17 mouse cellular contexts compared by ENCODE assay signal in the genomic region with DNA sequence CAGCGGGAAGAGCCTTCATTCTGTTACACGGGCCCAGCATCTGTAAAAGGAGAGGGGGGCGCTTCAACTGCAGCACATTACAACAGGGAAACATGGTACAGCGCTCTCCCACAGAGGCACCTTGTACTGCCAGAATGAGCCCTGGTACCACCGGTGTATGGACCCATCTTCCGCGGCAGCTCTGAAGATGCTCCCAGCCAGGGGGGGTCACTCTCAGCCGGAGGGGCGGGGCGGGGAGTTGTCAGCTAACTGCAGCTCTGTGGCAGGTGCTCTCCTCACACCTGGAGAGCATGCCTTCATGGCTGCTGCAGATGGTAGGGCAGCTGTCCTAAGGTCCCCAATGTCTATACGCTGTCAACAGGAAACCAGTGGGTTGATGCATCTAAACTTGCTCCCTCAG. TPM values are rescaled to one million over a fixed set of nuclear protein-coding genes. Genes with fewer than 3 reads are reported as not detected.
DNase-seq lines count a peak whose midpoint lies in the region; ATAC-seq and TF ChIP-seq lines count a peak whose summit lies in the region.
"Had no signal": no experiment of that assay in that cellular context is flagged by ENCODE, and none has a peak within 500 bp of the region (broad histone marks: within the 10 kb centered on the region; RNA-seq: fewer than 3 reads in every experiment).

No protein-coding gene starts in this region.

- H3K27me3 ChIP-seq in liver, postnatal 0 days (ENCODE audit: insufficient read depth, low read length) = no peaks in the 10 kb centered on the region
- no peaks in the 10 kb centered on the region for H3K27me3 ChIP-seq in liver, embryonic 12.5 days (replicated peaks)
- H3K27me3 ChIP-seq in limb, embryonic 10.5 days (ENCODE audit: low read depth, poor library complexity, severe bottlenecking) = 0 out of 2 replicates have a peak, but pooled peaks cover 9% of the 10 kb centered on the region
- H3K27me3 ChIP-seq in limb, embryonic 12.5 days = 0 out of 2 replicates have a peak, but pooled peaks cover 3% of the 10 kb centered on the region
- no peaks in the 10 kb centered on the region for H3K27me3 ChIP-seq in midbrain, embryonic 16.5 days (ENCODE audit: control insufficient read depth, insufficient read depth, low read depth, low read length)
- H3K27me3 ChIP-seq: heart, embryonic 12.5 days had no signal

- DNase-seq in liver, postnatal 0 days = peak; percentile 21
- no peak for DNase-seq in limb, embryonic 10.5 days (ENCODE audit: low spot score)
- DNase-seq in yolk sac, embryonic 10.5 days (ENCODE audit: low spot score) = no peak
- DNase-seq: adrenal gland, adult 2 months; adrenal gland, postnatal 25 days; cerebellum, adult 18-20 months; cerebellum, adult 9-11 months; cerebellum, postnatal 36 days; gastrocnemius, adult 2 months; gastrocnemius, postnatal 25 days had no signal

- H3K4me2 ChIP-seq in liver, postnatal 0 days (ENCODE audit: low read depth, low read length) = no peak overlapping the region
- no peak overlapping the region for H3K4me2 ChIP-seq in liver, embryonic 12.5 days
- H3K4me2 ChIP-seq in limb, embryonic 12.5 days = no peak overlapping the region
- H3K4me2 ChIP-seq in midbrain, embryonic 16.5 days (ENCODE audit: low read length) = no peak overlapping the region
- H3K4me2 ChIP-seq: embryonic facial prominence, embryonic 13.5 days; heart, embryonic 12.5 days had no signal

- H3K4me1 ChIP-seq in liver, postnatal 0 days (ENCODE audit: insufficient read depth) = no peaks in the 10 kb centered on the region
- no peaks in the 10 kb centered on the region for H3K4me1 ChIP-seq in liver, embryonic 12.5 days
- peaks cover 80% of the 10 kb centered on the region for H3K4me1 ChIP-seq in limb, embryonic 10.5 days
- H3K4me1 ChIP-seq in limb, embryonic 12.5 days (replicated peaks) = peaks cover 69% of the 10 kb centered on the region
- H3K4me1 ChIP-seq in midbrain, embryonic 16.5 days (ENCODE audit: control insufficient read depth, insufficient read depth, low read length) = peaks cover 60% of the 10 kb centered on the region

- TF ChIP-seq EP300 in liver, postnatal 0 days (IDR thresholded peaks at IDR 0.05; ENCODE audit: low read depth) = no peak

- ATAC-seq in liver, postnatal 0 days = peak; percentile 33; the same call in 1 of the 2 replicates
- ATAC-seq in liver, embryonic 12.5 days = no peak
- ATAC-seq in limb, embryonic 12.5 days (ENCODE audit: insufficient number of reproducible peaks, insufficient read depth, low FRiP score, low TSS enrichment, low read depth) = no peak
- ATAC-seq in midbrain, embryonic 16.5 days = no peak
- ATAC-seq: forebrain, embryonic 14.5 days had no signal

- H3K4me3 ChIP-seq in liver, postnatal 0 days (ENCODE audit: low read depth, low read length) = no peak overlapping the region
- H3K4me3 ChIP-seq in liver, embryonic 12.5 days = no peak overlapping the region
- no peak overlapping the region for H3K4me3 ChIP-seq in limb, embryonic 10.5 days
- no peak overlapping the region for H3K4me3 ChIP-seq in limb, embryonic 12.5 days (replicated peaks)
- H3K4me3 ChIP-seq in midbrain, embryonic 16.5 days (ENCODE audit: low read depth, low read length) = no peak overlapping the region
- H3K4me3 ChIP-seq: embryonic facial prominence, embryonic 13.5 days; gastrocnemius, adult 2 months; heart, embryonic 12.5 days; hindbrain, embryonic 10.5 days had no signal

- 79% methylated on average over 11 of the region's 11 CpGs for WGBS in liver, postnatal 0 days (ENCODE audit: insufficient replicate concordance)
- 65% methylated on average over 11 of the region's 11 CpGs for WGBS in liver, embryonic 12.5 days (ENCODE audit: insufficient replicate concordance)
- WGBS in limb, embryonic 10.5 days = 84% methylated on average over 11 of the region's 11 CpGs
- WGBS in limb, embryonic 12.5 days = 78% methylated on average over 11 of the region's 11 CpGs
- WGBS in midbrain, embryonic 16.5 days = 78% methylated on average over 11 of the region's 11 CpGs

- H3K36me3 ChIP-seq in liver, postnatal 0 days (replicated peaks; ENCODE audit: insufficient read depth, low read length) = no peaks in the 10 kb centered on the region
- H3K36me3 ChIP-seq in liver, embryonic 12.5 days = no peaks in the 10 kb centered on the region
- H3K36me3 ChIP-seq in limb, embryonic 10.5 days = no peaks in the 10 kb centered on the region
- no peaks in the 10 kb centered on the region for H3K36me3 ChIP-seq in limb, embryonic 12.5 days
- no peaks in the 10 kb centered on the region for H3K36me3 ChIP-seq in midbrain, embryonic 16.5 days (ENCODE audit: control insufficient read depth, insufficient read depth, low read length)
- H3K36me3 ChIP-seq: embryonic facial prominence, embryonic 13.5 days; heart, embryonic 12.5 days; hindbrain, embryonic 10.5 days had no signal

- TF ChIP-seq CTCF in liver, postnatal 0 days (IDR thresholded peaks at IDR 0.05; ENCODE audit: low read depth) = no peak

- H3K27ac ChIP-seq in liver, postnatal 0 days (ENCODE audit: low read depth) = no peak overlapping the region
- H3K27ac ChIP-seq in liver, embryonic 12.5 days = no peak overlapping the region
- 0 out of 2 replicates have a peak overlapping the region, but pooled peaks have one; percentile 39 for H3K27ac ChIP-seq in limb, embryonic 10.5 days
- H3K27ac ChIP-seq in limb, embryonic 12.5 days = 0 out of 2 replicates have a peak overlapping the region, but pooled peaks have one; percentile 50
- peak overlapping the region; percentile 3; the same call in 1 of the 2 replicates for H3K27ac ChIP-seq in midbrain, embryonic 16.5 days (ENCODE audit: low read length)
- H3K27ac ChIP-seq: embryonic facial prominence, embryonic 13.5 days; gastrocnemius, adult 2 months; hindbrain, embryonic 10.5 days had no signal

- H3K9me3 ChIP-seq in liver, postnatal 0 days (ENCODE audit: low read length) = no peaks in the 10 kb centered on the region
- H3K9me3 ChIP-seq in liver, embryonic 12.5 days (replicated peaks) = no peaks in the 10 kb centered on the region
- no peaks in the 10 kb centered on the region for H3K9me3 ChIP-seq in limb, embryonic 10.5 days (replicated peaks)
- no peaks in the 10 kb centered on the region for H3K9me3 ChIP-seq in limb, embryonic 12.5 days
- no peaks in the 10 kb centered on the region for H3K9me3 ChIP-seq in midbrain, embryonic 16.5 days (replicated peaks; ENCODE audit: control insufficient read depth, low read length, poor library complexity, severe bottlenecking)
- H3K9me3 ChIP-seq: embryonic facial prominence, embryonic 13.5 days; heart, embryonic 12.5 days; hindbrain, embryonic 10.5 days had no signal

- H3K9ac ChIP-seq in liver, postnatal 0 days (replicated peaks) = no peak overlapping the region
- H3K9ac ChIP-seq in liver, embryonic 12.5 days = no peak overlapping the region
- no peak overlapping the region for H3K9ac ChIP-seq in limb, embryonic 12.5 days (replicated peaks)
- no peak overlapping the region for H3K9ac ChIP-seq in midbrain, embryonic 16.5 days (ENCODE audit: low read depth, low read length)
- H3K9ac ChIP-seq: embryonic facial prominence, embryonic 13.5 days; heart, embryonic 12.5 days had no signal

RNA-seq across cellular contexts. Expression of a gene that starts 25.7 kb away (rescaled TPM):
- not detected in 2 replicates for polyA plus RNA-seq in liver, postnatal 0 days (2015; fragmentation: Nextera tagmentation; extraction: Ambion mirVana)
- not detected in 2 replicates for polyA plus RNA-seq in liver, embryonic 12.5 days (2016; fragmentation: Nextera tagmentation; extraction: Ambion mirVana)
- polyA plus RNA-seq in limb, embryonic 10.5 days (2016; fragmentation: Nextera tagmentation; extraction: Ambion mirVana) = 0.05 and 0.08 TPM in 2 replicates
- 0.14 and 0.15 TPM in 2 replicates for polyA plus RNA-seq in limb, embryonic 12.5 days (2016; fragmentation: Nextera tagmentation; extraction: Ambion mirVana)
- polyA plus RNA-seq in midbrain, embryonic 16.5 days (2015; fragmentation: Nextera tagmentation; extraction: Ambion mirVana) = 1.7 and 2.1 TPM in 2 replicates
- polyA plus RNA-seq: adrenal gland, adult 2 months; heart, embryonic 12.5 days had no signal

Comparison
In these comparisons a context has a peak if more than half of its experiments do, and no peak if none do; other contexts are left out.
1. H3K27ac ChIP-seq: peak in limb, embryonic 10.5 days (single experiment), limb, embryonic 12.5 days (single experiment) and midbrain, embryonic 16.5 days (single experiment); none in liver, postnatal 0 days (single experiment) and liver, embryonic 12.5 days (single experiment).